Comparison of ENCODE assay signal across 8 mouse cellular contexts in genomic region chr7:144417644-144418343, GRCm38 (mm10). TPM values are rescaled to one million over a fixed set of nuclear protein-coding genes. Genes with fewer than 3 reads are reported as not detected.
A peak's percentile ranks its signal among the peaks of the same experiment; 100 is the strongest.
DNase-seq lines count a peak whose midpoint lies in the region; ATAC-seq and TF ChIP-seq lines count a peak whose summit lies in the region.

No protein-coding gene starts in this region.

- peaks cover 91% of the 10 kb centered on the region for H3K27me3 ChIP-seq in CH12.LX (replicated peaks)
- no peaks in the 10 kb centered on the region for H3K27me3 ChIP-seq in embryonic facial prominence, embryonic 11.5 days (ENCODE audit: control insufficient read depth, insufficient read depth, low read length)
- H3K27me3 ChIP-seq in heart, embryonic 14.5 days (ENCODE audit: control insufficient read depth, insufficient read depth, low read length), result no peaks in the 10 kb centered on the region
- H3K27me3 ChIP-seq in midbrain, embryonic 13.5 days, result no peaks in the 10 kb centered on the region
- no peaks in the 10 kb centered on the region for H3K27me3 ChIP-seq in stomach, postnatal 0 days (ENCODE audit: control insufficient read depth, insufficient read depth, low read length)
- H3K27me3 ChIP-seq in thymus, adult 2 months (ENCODE audit: control insufficient read depth, insufficient read depth, low read length), result no peaks in the 10 kb centered on the region

- DNase-seq in CH12.LX (ENCODE audit: extremely low read depth), result peak; percentile 46
- peak; percentile 38 to 66 for DNase-seq in adrenal gland, adult 18-20 months (ENCODE audit: low spot score in 2 of 2)
- DNase-seq in embryonic facial prominence, embryonic 11.5 days (ENCODE audit: low spot score), result peak; percentile 41
- peak; percentile 56 to 66 for DNase-seq in layer of hippocampus, postnatal 10 days (ENCODE audit: low spot score in 2 of 2)
- DNase-seq in stomach, postnatal 0 days (ENCODE audit: low spot score), result peak; percentile 71
- DNase-seq in thymus, adult 2 months, result no peak

- WGBS in embryonic facial prominence, embryonic 11.5 days, result 52% methylated on average over 16 of the region's 16 CpGs
- 29% methylated on average over 16 of the region's 16 CpGs for WGBS in heart, embryonic 14.5 days
- WGBS in midbrain, embryonic 13.5 days, result 35% methylated on average over 16 of the region's 16 CpGs
- WGBS in stomach, postnatal 0 days, result 18% methylated on average over 16 of the region's 16 CpGs
- WGBS in thymus, adult 2 months, result 45% methylated on average over 16 of the region's 16 CpGs

- no peak overlapping the region for H3K4me3 ChIP-seq in CH12.LX (replicated peaks in 1 of 3; ENCODE audit: low read depth in 2 of 3, low read length in 2 of 3, poor library complexity in 1 of 3)
- no peak overlapping the region for H3K4me3 ChIP-seq in embryonic facial prominence, embryonic 11.5 days (ENCODE audit: low read depth, low read length)
- H3K4me3 ChIP-seq in heart, embryonic 14.5 days (ENCODE audit: control insufficient read depth in 1 of 2, insufficient read depth in 1 of 2, low read depth in 1 of 2, low read length in 2 of 2), result no peak overlapping the region
- no peak overlapping the region; the same call in 1 of the 2 replicates for H3K4me3 ChIP-seq in midbrain, embryonic 13.5 days (replicated peaks)
- no peak overlapping the region for H3K4me3 ChIP-seq in stomach, postnatal 0 days (ENCODE audit: low read depth, low read length)
- H3K4me3 ChIP-seq in thymus, adult 2 months (ENCODE audit: control insufficient read depth, insufficient read depth, low read length), result no peak overlapping the region

- TF ChIP-seq CTCF in CH12.LX (conservative IDR thresholded peaks at IDR 0.05 in 1 of 2, IDR thresholded peaks at IDR 0.05 in 1 of 2; ENCODE audit: low read depth in 2 of 2, low read length in 2 of 2), result no peak
- TF ChIP-seq CTCF in stomach, postnatal 0 days (IDR thresholded peaks at IDR 0.05; ENCODE audit: low read depth), result no peak
- no peak for TF ChIP-seq CTCF in thymus, adult 2 months (IDR thresholded peaks at IDR 0.05; ENCODE audit: borderline replicate concordance, control insufficient read depth, extremely low read depth, insufficient read depth, low read length, poor library complexity)

- no peak overlapping the region for H3K9ac ChIP-seq in CH12.LX (ENCODE audit: insufficient read depth, low read depth)
- no peak overlapping the region for H3K9ac ChIP-seq in embryonic facial prominence, embryonic 11.5 days (replicated peaks; ENCODE audit: low read length)
- no peak overlapping the region for H3K9ac ChIP-seq in heart, embryonic 14.5 days (ENCODE audit: low read length)
- peak overlapping the region; percentile 32; the same call in 1 of the 2 replicates for H3K9ac ChIP-seq in midbrain, embryonic 13.5 days (replicated peaks)
- H3K9ac ChIP-seq in stomach, postnatal 0 days (ENCODE audit: low read length), result no peak overlapping the region

- no peak overlapping the region for H3K27ac ChIP-seq in CH12.LX (ENCODE audit: insufficient read depth, low read depth)
- H3K27ac ChIP-seq in embryonic facial prominence, embryonic 11.5 days (replicated peaks; ENCODE audit: low read depth, low read length), result no peak overlapping the region
- H3K27ac ChIP-seq in heart, embryonic 14.5 days (replicated peaks in 1 of 2; ENCODE audit: control insufficient read depth in 1 of 2, insufficient read depth in 1 of 2, low read depth in 2 of 2, low read length in 2 of 2), result no peak overlapping the region
- H3K27ac ChIP-seq in midbrain, embryonic 13.5 days, result peak overlapping the region; percentile 88
- H3K27ac ChIP-seq in stomach, postnatal 0 days (replicated peaks), result peak overlapping the region; percentile 73; the same call in 1 of the 2 replicates
- no peak overlapping the region for H3K27ac ChIP-seq in thymus, adult 2 months (ENCODE audit: control insufficient read depth, insufficient read depth, low read length)

- dilution Hi-C loops in CH12.LX (cut with MboI; ENCODE audit: extremely low pct_ligation_motif_present, extremely low pct_unique_long_range_greater_than_20kb, low sequenced_read_pairs), result no loop called here

- no peak for ATAC-seq in embryonic facial prominence, embryonic 11.5 days (replicated peaks; ENCODE audit: insufficient number of reproducible peaks, low FRiP score, low TSS enrichment, low read depth)
- no peak for ATAC-seq in heart, embryonic 14.5 days (ENCODE audit: insufficient number of reproducible peaks, insufficient read depth, low FRiP score, low read depth)
- peak; percentile 85 for ATAC-seq in midbrain, embryonic 13.5 days
- ATAC-seq in stomach, postnatal 0 days (ENCODE audit: low FRiP score, low TSS enrichment), result peak; percentile 88

- TF ChIP-seq EP300 in CH12.LX (IDR thresholded peaks at IDR 0.05; ENCODE audit: low read length), result no peak
- no peak for TF ChIP-seq EP300 in stomach, postnatal 0 days (optimal IDR thresholded peaks at IDR 0.05)

- no peaks in the 10 kb centered on the region for H3K79me2 ChIP-seq in CH12.LX (replicated peaks; ENCODE audit: control insufficient read depth, extremely low read depth, insufficient read depth, poor library complexity, severe bottlenecking)

- in situ Hi-C loops in CH12.LX (cut with MboI; ENCODE audit: low pct_ligation_motif_present, low pct_unique_long_range_greater_than_20kb, low sequenced_read_pairs), result no loop called here

- H3K4me1 ChIP-seq in CH12.LX (ENCODE audit: control insufficient read depth in 1 of 2, insufficient read depth in 2 of 2), result 0 out of 4 replicates have a peak, but pooled peaks cover 0 to 6% of the 10 kb centered on the region in 2 experiments
- peaks cover 5% of the 10 kb centered on the region for H3K4me1 ChIP-seq in embryonic facial prominence, embryonic 11.5 days (ENCODE audit: control insufficient read depth, insufficient read depth, low read length)
- H3K4me1 ChIP-seq in heart, embryonic 14.5 days (ENCODE audit: control insufficient read depth in 2 of 2, insufficient read depth in 2 of 2, low read length in 2 of 2), result peaks cover 7 to 8% of the 10 kb centered on the region in 2 experiments; a peak in 3 of 4 replicates
- peaks cover 37% of the 10 kb centered on the region for H3K4me1 ChIP-seq in midbrain, embryonic 13.5 days (replicated peaks)
- peaks cover 5% of the 10 kb centered on the region; the same call in 1 of the 2 replicates for H3K4me1 ChIP-seq in stomach, postnatal 0 days (replicated peaks; ENCODE audit: control insufficient read depth, insufficient read depth)
- no peaks in the 10 kb centered on the region for H3K4me1 ChIP-seq in thymus, adult 2 months (replicated peaks; ENCODE audit: control insufficient read depth, insufficient read depth, low read length)

- TF ChIP-seq RAD21 in CH12.LX (IDR thresholded peaks at IDR 0.05; ENCODE audit: low read depth, low read length), result no peak

- no peaks in the 10 kb centered on the region for H3K36me3 ChIP-seq in CH12.LX (replicated peaks in 1 of 2; ENCODE audit: control insufficient read depth in 1 of 2, insufficient read depth in 1 of 2, low read length in 1 of 2)
- no peaks in the 10 kb centered on the region for H3K36me3 ChIP-seq in embryonic facial prominence, embryonic 11.5 days (replicated peaks; ENCODE audit: control insufficient read depth, insufficient read depth, low read depth, low read length)
- H3K36me3 ChIP-seq in heart, embryonic 14.5 days (ENCODE audit: control insufficient read depth, insufficient read depth, low read length), result no peaks in the 10 kb centered on the region
- peaks cover 15% of the 10 kb centered on the region; the same call in 1 of the 2 replicates for H3K36me3 ChIP-seq in midbrain, embryonic 13.5 days
- H3K36me3 ChIP-seq in stomach, postnatal 0 days (ENCODE audit: control insufficient read depth, insufficient read depth, low read length), result no peaks in the 10 kb centered on the region
- no peaks in the 10 kb centered on the region for H3K36me3 ChIP-seq in thymus, adult 2 months (ENCODE audit: control insufficient read depth, insufficient read depth, low read length)

- no peak overlapping the region; the same call in 1 of the 2 replicates for H3K4me2 ChIP-seq in CH12.LX (ENCODE audit: insufficient read depth, low read depth, poor library complexity, severe bottlenecking)
- no peak overlapping the region for H3K4me2 ChIP-seq in embryonic facial prominence, embryonic 11.5 days (ENCODE audit: low read depth, low read length)
- peak overlapping the region; percentile 11; the same call in 1 of the 2 replicates for H3K4me2 ChIP-seq in heart, embryonic 14.5 days (ENCODE audit: low read length)
- H3K4me2 ChIP-seq in midbrain, embryonic 13.5 days (replicated peaks), result peak overlapping the region; percentile 35
- peak overlapping the region; percentile 23; the same call in 1 of the 2 replicates for H3K4me2 ChIP-seq in stomach, postnatal 0 days (replicated peaks; ENCODE audit: low read depth)

- no peak for TF ChIP-seq POLR2A in CH12.LX (IDR thresholded peaks at IDR 0.05; ENCODE audit: low read depth, low read length)
- no peak for TF ChIP-seq POLR2A in thymus, adult 2 months (IDR thresholded peaks at IDR 0.05; ENCODE audit: control insufficient read depth, extremely low read depth, insufficient read depth, low read length, poor library complexity)

- no peaks in the 10 kb centered on the region for H3K9me3 ChIP-seq in CH12.LX (replicated peaks; ENCODE audit: low read length)
- H3K9me3 ChIP-seq in embryonic facial prominence, embryonic 11.5 days (replicated peaks; ENCODE audit: control insufficient read depth, low read length), result no peaks in the 10 kb centered on the region
- no peaks in the 10 kb centered on the region for H3K9me3 ChIP-seq in heart, embryonic 14.5 days (ENCODE audit: control insufficient read depth, low read length)
- no peaks in the 10 kb centered on the region for H3K9me3 ChIP-seq in midbrain, embryonic 13.5 days
- no peaks in the 10 kb centered on the region for H3K9me3 ChIP-seq in stomach, postnatal 0 days (ENCODE audit: control insufficient read depth, low read length)

TF ChIP-seq in CH12.LX, 34 proteins besides CTCF, POLR2A, EP300 and RAD21 (continues in another document):
- no peak for TF ChIP-seq MEF2A (IDR thresholded peaks at IDR 0.05; ENCODE audit: borderline replicate concordance, low read depth, low read length)
- no peak for TF ChIP-seq MAZ (IDR thresholded peaks at IDR 0.05; ENCODE audit: low read depth, low read length)
- no peak for TF ChIP-seq CHD2 (IDR thresholded peaks at IDR 0.05; ENCODE audit: low read length)
- TF ChIP-seq ZKSCAN1 (IDR thresholded peaks at IDR 0.05; ENCODE audit: borderline replicate concordance, low read depth, low read length), result no peak

RNA-seq across cellular contexts. Expression of gene Cttn, which starts 53.0 kb away (rescaled TPM):
- total RNA-seq in CH12.LX (2012; rRNA removed) (0.13 and 0.55 TPM in 2 replicates), CH12.LX (2014; rRNA removed) (not detected in 2 replicates)
- not detected in 2 replicates for polyA plus RNA-seq in CH12.LX (2012; ENCODE audit: insufficient read length, low read depth)
- total RNA-seq in adrenal gland, adult 18-20 months (2021), result 100 to 1,000 TPM; 168 to 229 TPM
- 162 and 169 TPM in 2 replicates for polyA plus RNA-seq in embryonic facial prominence, embryonic 11.5 days (2014; fragmentation: Nextera tagmentation; extraction: Ambion mirVana)
- polyA plus RNA-seq in heart, embryonic 14.5 days (2014; fragmentation: Nextera tagmentation; extraction: Ambion mirVana), result 121 and 128 TPM in 2 replicates
- total RNA-seq in layer of hippocampus, postnatal 10 days (2021), result 100 to 1,000 TPM; 151 to 164 TPM
- 194 and 201 TPM in 2 replicates for polyA plus RNA-seq in midbrain, embryonic 13.5 days (2015; fragmentation: Nextera tagmentation; extraction: Ambion mirVana)
- 137 and 141 TPM in 2 replicates for polyA plus RNA-seq in stomach, postnatal 0 days (2015; fragmentation: Nextera tagmentation; extraction: Ambion mirVana)
- polyA plus RNA-seq in thymus, adult 2 months (2012; rRNA removed), result 17.6 and 22.0 TPM in 2 replicates

Comparison
In these comparisons a context has a peak if more than half of its experiments do, and no peak if none do; other contexts are left out.
1. H3K27ac ChIP-seq: peak in midbrain, embryonic 13.5 days (single experiment) and stomach, postnatal 0 days (single experiment); none in CH12.LX (single experiment), embryonic facial prominence, embryonic 11.5 days (single experiment), heart, embryonic 14.5 days (0 of 2) and thymus, adult 2 months (single experiment).
2. H3K4me2 ChIP-seq: peak in heart, embryonic 14.5 days (single experiment), midbrain, embryonic 13.5 days (single experiment) and stomach, postnatal 0 days (single experiment); none in CH12.LX (single experiment) and embryonic facial prominence, embryonic 11.5 days (single experiment).
3. ATAC-seq: peak in midbrain, embryonic 13.5 days (single experiment) and stomach, postnatal 0 days (single experiment); none in embryonic facial prominence, embryonic 11.5 days (single experiment) and heart, embryonic 14.5 days (single experiment).
4. RNA of gene Cttn, which starts 53.0 kb away (polyA plus RNA-seq): 194 to 201 TPM in midbrain, embryonic 13.5 days, 162 to 169 TPM in embryonic facial prominence, embryonic 11.5 days, 137 to 141 TPM in stomach, postnatal 0 days, 121 to 128 TPM in heart, embryonic 14.5 days and 17.6 to 22.0 TPM in thymus, adult 2 months; not detected in CH12.LX; every median in the first group is over 10 times any median in the second.